Mouse (Mus musculus): ENCODE data around the gene Slc12a9. TPM values are rescaled to one million over a fixed set of nuclear protein-coding genes. Genes with fewer than 3 reads are reported as not detected.

The Slc12a9 gene
- polyA plus RNA-seq, 1 experiment = 25.8 TPM

DNA sequence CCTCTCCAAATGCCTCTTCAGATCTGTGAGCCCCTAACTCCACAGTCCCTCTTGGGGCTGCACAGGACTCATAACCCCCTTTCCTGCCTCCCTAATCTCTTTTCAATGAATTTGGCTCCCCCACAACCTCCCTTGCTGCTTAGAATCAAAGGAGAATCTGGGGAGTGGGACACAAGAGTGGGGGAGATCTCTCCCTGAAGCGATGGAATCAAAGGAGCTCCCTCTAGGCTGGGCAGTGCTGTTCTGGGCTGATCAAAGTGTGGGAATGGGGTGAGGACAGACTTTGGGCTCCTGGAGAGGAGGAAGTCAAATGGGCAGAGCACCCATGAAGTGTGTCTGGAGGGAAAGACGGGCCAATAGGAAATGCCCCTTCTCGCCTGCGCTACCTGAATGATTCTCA lies 18.0 kb upstream of the Slc12a9 start:
- no peaks in the 10 kb centered on the region; the same call in 1 of the 2 replicates for H3K4me1 ChIP-seq (ENCODE audit: control insufficient read depth, insufficient read depth, insufficient read length)
- no peak for DNase-seq (ENCODE audit: low read depth in 1 of 2, low spot score in 2 of 2)
- H3K36me3 ChIP-seq (ENCODE audit: control insufficient read depth, insufficient read depth, low read length) = no peaks in the 10 kb centered on the region
- TF ChIP-seq POLR2A (IDR thresholded peaks at IDR 0.05; ENCODE audit: low read depth, low read length) (no peak), CTCF (IDR thresholded peaks at IDR 0.05; ENCODE audit: extremely low read depth, insufficient read depth, insufficient read length, insufficient replicate concordance) (no peak)
- WGBS = 77% methylated on average over 4 of the region's 4 CpGs
- H3K27ac ChIP-seq (ENCODE audit: insufficient read depth, low read length) = peak overlapping the region; percentile 20; the same call in 1 of the 2 replicates
- peak overlapping the region; percentile 35; the same call in 1 of the 2 replicates for H3K4me3 ChIP-seq (ENCODE audit: extremely low read depth, insufficient read depth, insufficient read length)
- peaks cover 9% of the 10 kb centered on the region for H3K27me3 ChIP-seq (ENCODE audit: control insufficient read depth, insufficient read depth, low read length)

DNA sequence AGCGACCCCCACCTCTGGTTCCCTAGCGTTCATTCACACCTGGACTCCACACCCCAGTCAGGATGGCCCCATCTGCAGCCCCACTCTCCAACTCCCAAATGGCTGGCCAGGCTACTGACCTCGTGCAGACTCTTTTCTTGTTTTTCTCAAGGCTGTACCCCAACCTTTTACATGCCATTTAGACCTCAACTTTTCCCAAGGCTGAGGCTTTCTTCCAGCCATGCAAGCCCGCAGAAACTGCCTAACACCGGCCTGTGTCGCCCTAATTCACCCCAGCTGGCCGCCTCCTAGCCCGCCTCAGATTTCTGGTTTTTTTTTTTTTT lies 17.6 kb upstream of the Slc12a9 start:
- Histone ChIP-seq H3K36me3 (ENCODE audit: control insufficient read depth, insufficient read depth, low read length) (no peaks in the 10 kb centered on the region), H3K27me3 (ENCODE audit: control insufficient read depth, insufficient read depth, low read length) (peaks cover 9% of the 10 kb centered on the region), H3K4me3 (ENCODE audit: extremely low read depth, insufficient read depth, insufficient read length) (peak overlapping the region; percentile 35), H3K27ac (ENCODE audit: insufficient read depth, low read length) (0 out of 2 replicates have a peak overlapping the region, but pooled peaks have one; percentile 20), H3K4me1 (ENCODE audit: control insufficient read depth, insufficient read depth, insufficient read length) (no peaks in the 10 kb centered on the region; the same call in 1 of the 2 replicates)
- TF ChIP-seq POLR2A (IDR thresholded peaks at IDR 0.05; ENCODE audit: low read depth, low read length) (no peak), CTCF (IDR thresholded peaks at IDR 0.05; ENCODE audit: extremely low read depth, insufficient read depth, insufficient read length, insufficient replicate concordance) (no peak)
- no peak for DNase-seq (ENCODE audit: low read depth in 1 of 2, low spot score in 2 of 2)
- WGBS = 53% methylated on average over 8 of the region's 8 CpGs

GRCm38 (mm10) chr5:137350205-137351057 lies 17.0 kb upstream of the Slc12a9 start:
- peak overlapping the region; percentile 42 for H3K4me3 ChIP-seq (ENCODE audit: extremely low read depth, insufficient read depth, insufficient read length)
- peaks cover 9% of the 10 kb centered on the region for H3K27me3 ChIP-seq (ENCODE audit: control insufficient read depth, insufficient read depth, low read length)
- no peak for DNase-seq (ENCODE audit: low read depth in 1 of 2, low spot score in 2 of 2)
- 9% methylated on average over 46 of the region's 55 CpGs for WGBS
- TF ChIP-seq POLR2A (IDR thresholded peaks at IDR 0.05; ENCODE audit: low read depth, low read length) = no peak
- H3K4me1 ChIP-seq (ENCODE audit: control insufficient read depth, insufficient read depth, insufficient read length) = peaks cover under 1% of the 10 kb centered on the region
- H3K27ac ChIP-seq (ENCODE audit: insufficient read depth, low read length) = peak overlapping the region; percentile 79
- H3K36me3 ChIP-seq (ENCODE audit: control insufficient read depth, insufficient read depth, low read length) = no peaks in the 10 kb centered on the region

- Histone ChIP-seq H3K27me3 (ENCODE audit: control insufficient read depth, insufficient read depth, low read length) (peaks cover 9% of the 10 kb centered on the region), H3K27ac (ENCODE audit: insufficient read depth, low read length) (peak within 1 kb of the TSS; percentile 79), H3K4me3 (ENCODE audit: extremely low read depth, insufficient read depth, insufficient read length) (peak within 1 kb of the TSS; percentile 42), H3K36me3 (ENCODE audit: control insufficient read depth, insufficient read depth, low read length) (no peaks in the 10 kb centered on the region), H3K4me1 (ENCODE audit: control insufficient read depth, insufficient read depth, insufficient read length) (peaks cover 2% of the 10 kb centered on the region)
- 3% methylated on average over 29 of the region's 32 CpGs for WGBS
- TF ChIP-seq CTCF (IDR thresholded peaks at IDR 0.05; ENCODE audit: extremely low read depth, insufficient read depth, insufficient read length, insufficient replicate concordance) (no peak), POLR2A (IDR thresholded peaks at IDR 0.05; ENCODE audit: low read depth, low read length) (no peak)
- peak in 1 of 2 experiments; percentile 17 for DNase-seq (ENCODE audit: low read depth in 1 of 2, low spot score in 2 of 2)
Observed at GRCm38 (mm10) chr5:137349384-137350204, 16.2 kb upstream of the Slc12a9 start, which contains the start of gene Ephb4. Gene Ephb4, plus strand, starts transcription at chr5:137350109.

- peak overlapping the region; percentile 59 for H3K27ac ChIP-seq (ENCODE audit: insufficient read depth, low read length)
- H3K4me1 ChIP-seq (ENCODE audit: control insufficient read depth, insufficient read depth, insufficient read length) = peaks cover 2% of the 10 kb centered on the region
- DNase-seq (ENCODE audit: low read depth in 1 of 2, low spot score in 2 of 2) = no peak
- H3K36me3 ChIP-seq (ENCODE audit: control insufficient read depth, insufficient read depth, low read length) = no peaks in the 10 kb centered on the region
- TF ChIP-seq POLR2A (IDR thresholded peaks at IDR 0.05; ENCODE audit: low read depth, low read length) (no peak), CTCF (IDR thresholded peaks at IDR 0.05; ENCODE audit: extremely low read depth, insufficient read depth, insufficient read length, insufficient replicate concordance) (no peak)
- 7% methylated on average over 33 of the region's 33 CpGs for whole genome bisulfite sequencing
- H3K27me3 ChIP-seq (ENCODE audit: control insufficient read depth, insufficient read depth, low read length) = peaks cover 9% of the 10 kb centered on the region
- H3K4me3 ChIP-seq (ENCODE audit: extremely low read depth, insufficient read depth, insufficient read length) = no peak overlapping the region
Observed at GRCm38 (mm10) chr5:137348482-137349383, 15.3 kb upstream of the Slc12a9 start.

GRCm38 (mm10) chr5:137347856-137348255 lies 14.5 kb upstream of the Slc12a9 start:
- Histone ChIP-seq H3K27ac (ENCODE audit: insufficient read depth, low read length) (peak overlapping the region; percentile 25), H3K27me3 (ENCODE audit: control insufficient read depth, insufficient read depth, low read length) (peaks cover 9% of the 10 kb centered on the region), H3K4me3 (ENCODE audit: extremely low read depth, insufficient read depth, insufficient read length) (no peak overlapping the region)

More at GRCm38 (mm10) chr5:137347856-137348255, 14.5 kb upstream of the Slc12a9 start:
- peaks cover 2% of the 10 kb centered on the region for H3K4me1 ChIP-seq (ENCODE audit: control insufficient read depth, insufficient read depth, insufficient read length)
- DNase-seq (ENCODE audit: low read depth in 1 of 2, low spot score in 2 of 2) = no peak
- TF ChIP-seq CTCF (IDR thresholded peaks at IDR 0.05; ENCODE audit: extremely low read depth, insufficient read depth, insufficient read length, insufficient replicate concordance) (no peak), POLR2A (IDR thresholded peaks at IDR 0.05; ENCODE audit: low read depth, low read length) (no peak)
- H3K36me3 ChIP-seq (ENCODE audit: control insufficient read depth, insufficient read depth, low read length) = no peaks in the 10 kb centered on the region
- WGBS = 66% methylated on average over 7 of the region's 7 CpGs

Data from spleen, adult 2 months (tissue).